Mouse (Mus musculus) heart, embryonic 12.5 days (tissue): ENCODE data around the gene St7. TPM values are rescaled to one million over a fixed set of nuclear protein-coding genes. Genes with fewer than 3 reads are reported as not detected.

ENCODE experiments used
- ATAC-seq: fragments of 200-750 bp; cut with Nextera tagmentation; 2 replicates; pipeline ENCODE4 v1.8.0; 2017; ENCODE audit warnings: moderate TSS enrichment, moderate library complexity; ENCODE audit not compliant: insufficient number of reproducible peaks, low FRiP score
- H3K27ac ChIP-seq: fragments of 300-500 bp; sonication (generic); 2 replicates; pipeline ENCODE4 v1.5.1; 2016; ENCODE audit warnings: mild to moderate bottlenecking, moderate library complexity; ENCODE audit not compliant: poor library complexity, severe bottlenecking
- H3K27me3 ChIP-seq: fragments of 300-500 bp; sonication (generic); replicated peaks from 2 replicates; pipeline ENCODE4 v1.6.1; 2016; ENCODE audit warnings: mild to moderate bottlenecking, moderate library complexity
- H3K36me3 ChIP-seq: fragments of 300-500 bp; sonication (generic); 2 replicates; pipeline ENCODE4 v1.6.1; 2016; ENCODE audit warnings: mild to moderate bottlenecking, moderate library complexity
- H3K4me1 ChIP-seq: fragments of 300-500 bp; sonication (generic); replicated peaks from 2 replicates; pipeline ENCODE4 v1.6.1; 2016; ENCODE audit warnings: mild to moderate bottlenecking
- H3K4me2 ChIP-seq: fragments of 300-500 bp; sonication (generic); 2 replicates; pipeline ENCODE4 v1.6.1; 2016; ENCODE audit warnings: mild to moderate bottlenecking, moderate library complexity
- H3K4me3 ChIP-seq: fragments of 300-500 bp; sonication (generic); 2 replicates; pipeline ENCODE4 v1.5.1; 2016; ENCODE audit warnings: mild to moderate bottlenecking
- H3K9ac ChIP-seq: fragments of 300-500 bp; sonication (generic); 2 replicates; pipeline ENCODE4 v1.6.1; 2016; ENCODE audit warnings: mild to moderate bottlenecking, moderate library complexity
- H3K9me3 ChIP-seq: fragments of 300-500 bp; sonication (generic); replicated peaks from 2 replicates; pipeline ENCODE4 v1.6.1; 2016; ENCODE audit warnings: mild to moderate bottlenecking, moderate library complexity
- WGBS: fragments of 180-500 bp; shearing (Covaris S2); methylation state at CpG from one replicate; pipeline ENCODE4 v1.1.7; 2016; 5-methylcytosine and 5-hydroxymethylcytosine counted together
- polyA plus RNA-seq: library from polyadenylated mRNA; unstranded; fragments of >200 nt; fragmentation: Nextera tagmentation; extraction: Ambion mirVana; gene quantifications from 2 replicates; pipeline ENCODE4 v1.2.1, GENCODE M21; 2016

St7 gene
- 29.6 and 30.0 TPM in 2 replicates for polyA plus RNA-seq

- H3K4me2 ChIP-seq: peak within 1 kb of the TSS; percentile 75
- no peak for ATAC-seq
- WGBS: 69% methylated on average over 7 of the region's 7 CpGs
Measured at GRCm38 (mm10) chr6:17692647-17693046, at the start of gene St7. Gene St7, plus strand, starts transcription at chr6:17692933.

DNA sequence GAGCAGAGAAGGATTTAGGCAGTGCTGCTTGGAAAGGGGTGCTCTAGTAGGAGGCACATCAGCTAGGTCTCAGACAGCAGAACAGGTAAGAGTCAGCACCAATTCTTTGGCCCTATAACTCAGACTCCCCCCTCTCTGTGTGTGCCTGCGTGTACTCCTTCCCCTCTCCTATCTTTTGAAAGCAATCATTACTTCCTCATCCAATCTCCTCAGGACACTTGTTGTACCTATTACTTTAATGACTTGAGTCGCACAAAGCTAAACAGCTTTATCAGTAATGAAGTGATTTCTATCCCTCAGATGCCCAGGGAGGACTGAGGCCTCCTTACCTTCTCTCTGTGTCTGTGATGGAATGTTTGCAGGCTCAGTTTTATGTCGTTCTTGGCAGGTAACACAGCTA lies 46.6 kb upstream of the St7 start:
- H3K4me2 ChIP-seq: no peak overlapping the region
- no peak overlapping the region for H3K4me3 ChIP-seq
- H3K27me3 ChIP-seq: no peaks in the 10 kb centered on the region
- WGBS: 30% methylated on average over 3 of the region's 3 CpGs
- H3K9ac ChIP-seq: no peak overlapping the region
- H3K9me3 ChIP-seq: no peaks in the 10 kb centered on the region
- peaks cover 31% of the 10 kb centered on the region for H3K4me1 ChIP-seq
- no peak for ATAC-seq
- H3K27ac ChIP-seq: no peak overlapping the region
- H3K36me3 ChIP-seq: peaks cover 14% of the 10 kb centered on the region

More at GRCm38 (mm10) chr6:17692647-17693046, at the start of gene St7:
- Histone ChIP-seq H3K4me3 (peak within 1 kb of the TSS; percentile 82), H3K9ac (peak within 1 kb of the TSS; percentile 91), H3K27ac (peak within 1 kb of the TSS; percentile 92), H3K4me1 (peaks cover 22% of the 10 kb centered on the region), H3K9me3 (no peaks in the 10 kb centered on the region), H3K27me3 (no peaks in the 10 kb centered on the region), H3K36me3 (no peaks in the 10 kb centered on the region)

GRCm38 (mm10) chr6:17652132-17652531 lies 40.6 kb upstream of the St7 start:
- no peak overlapping the region for H3K9ac ChIP-seq

GRCm38 (mm10) chr6:17655080-17655479 lies 37.7 kb upstream of the St7 start:
- Histone ChIP-seq H3K4me2 (no peak overlapping the region), H3K9me3 (no peaks in the 10 kb centered on the region), H3K27ac (no peak overlapping the region), H3K4me3 (no peak overlapping the region), H3K27me3 (no peaks in the 10 kb centered on the region), H3K36me3 (peaks cover 31% of the 10 kb centered on the region), H3K9ac (no peak overlapping the region), H3K4me1 (no peaks in the 10 kb centered on the region)
- WGBS: 92% methylated on average over 2 of the region's 2 CpGs
- ATAC-seq: no peak

More at GRCm38 (mm10) chr6:17652132-17652531, 40.6 kb upstream of the St7 start:
- Histone ChIP-seq H3K4me2 (no peak overlapping the region), H3K36me3 (peaks cover 27% of the 10 kb centered on the region), H3K4me3 (no peak overlapping the region), H3K4me1 (no peaks in the 10 kb centered on the region), H3K9me3 (no peaks in the 10 kb centered on the region), H3K27me3 (no peaks in the 10 kb centered on the region), H3K27ac (no peak overlapping the region)
- 81% methylated on average over 2 of the region's 2 CpGs for WGBS
- ATAC-seq: no peak

- H3K27ac ChIP-seq: no peak overlapping the region
- no peak overlapping the region for H3K4me3 ChIP-seq
- 86% methylated on average over 1 of the region's 1 CpGs for WGBS
- peaks cover 27% of the 10 kb centered on the region for H3K36me3 ChIP-seq
- H3K9ac ChIP-seq: no peak overlapping the region
- H3K4me1 ChIP-seq: no peaks in the 10 kb centered on the region
- no peaks in the 10 kb centered on the region for H3K27me3 ChIP-seq
- no peak overlapping the region for H3K4me2 ChIP-seq
- H3K9me3 ChIP-seq: no peaks in the 10 kb centered on the region
- ATAC-seq: no peak
Measured at GRCm38 (mm10) chr6:17657308-17657707, 35.4 kb upstream of the St7 start.

DNA sequence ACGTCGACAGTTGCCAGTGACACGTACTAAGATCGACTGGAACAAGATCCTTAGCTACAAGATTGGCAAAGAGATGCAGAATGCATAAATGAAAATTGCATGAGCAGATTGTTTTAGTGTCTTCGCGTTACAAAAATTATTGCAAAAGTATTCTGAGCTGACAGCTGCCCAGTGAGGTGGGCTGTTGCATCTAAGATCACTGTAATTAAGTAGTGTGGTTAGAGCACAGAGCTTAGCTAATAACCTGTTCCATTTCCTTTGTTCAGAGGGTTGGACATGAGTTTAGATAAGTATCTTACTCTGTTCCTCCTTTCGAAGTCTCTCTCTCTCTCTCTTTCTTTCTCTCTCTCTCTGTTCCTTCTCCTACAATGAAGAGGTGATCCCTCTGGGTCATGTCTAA lies 27.4 kb upstream of the St7 start:
- no peak for ATAC-seq

GRCm38 (mm10) chr6:17666024-17666423 lies 26.7 kb upstream of the St7 start:
- Histone ChIP-seq H3K27ac (no peak overlapping the region), H3K9ac (no peak overlapping the region), H3K36me3 (peaks cover 56% of the 10 kb centered on the region), H3K4me3 (no peak overlapping the region), H3K4me1 (no peaks in the 10 kb centered on the region), H3K4me2 (no peak overlapping the region), H3K27me3 (no peaks in the 10 kb centered on the region), H3K9me3 (no peaks in the 10 kb centered on the region)
- no peak for ATAC-seq

More for the DNA sequence above, 27.4 kb upstream of the St7 start:
- no peaks in the 10 kb centered on the region for H3K27me3 ChIP-seq
- H3K4me3 ChIP-seq: no peak overlapping the region
- no peak overlapping the region for H3K27ac ChIP-seq
- H3K9ac ChIP-seq: no peak overlapping the region
- H3K36me3 ChIP-seq: peaks cover 51% of the 10 kb centered on the region
- H3K4me2 ChIP-seq: no peak overlapping the region
- 89% methylated on average over 7 of the region's 7 CpGs for WGBS
- H3K9me3 ChIP-seq: no peaks in the 10 kb centered on the region
- H3K4me1 ChIP-seq: no peaks in the 10 kb centered on the region

DNA sequence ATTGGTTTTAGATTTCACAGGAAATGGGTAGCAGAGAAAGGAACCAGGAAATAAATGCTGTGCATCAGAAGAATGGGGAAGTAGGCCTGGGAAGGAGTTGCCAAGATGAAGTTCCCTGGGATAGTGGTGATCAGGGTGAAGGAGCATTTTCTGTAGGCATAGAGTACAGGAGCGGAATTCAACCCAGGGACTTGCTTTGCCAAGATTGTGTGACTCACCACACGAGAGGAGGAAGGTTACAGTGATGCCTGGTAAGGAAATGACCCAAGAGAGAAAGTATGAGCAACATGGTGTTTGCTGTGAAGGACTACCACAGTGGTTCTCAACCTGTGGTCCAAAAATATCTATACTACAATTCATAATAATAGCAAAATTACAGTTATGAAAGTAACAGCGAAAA lies 24.9 kb upstream of the St7 start:
- Histone ChIP-seq H3K4me1 (no peaks in the 10 kb centered on the region), H3K36me3 (peaks cover 43% of the 10 kb centered on the region), H3K27me3 (no peaks in the 10 kb centered on the region), H3K4me3 (no peak overlapping the region), H3K9me3 (no peaks in the 10 kb centered on the region), H3K9ac (no peak overlapping the region), H3K27ac (no peak overlapping the region), H3K4me2 (no peak overlapping the region)
- WGBS: 87% methylated on average over 3 of the region's 3 CpGs
- no peak for ATAC-seq

DNA sequence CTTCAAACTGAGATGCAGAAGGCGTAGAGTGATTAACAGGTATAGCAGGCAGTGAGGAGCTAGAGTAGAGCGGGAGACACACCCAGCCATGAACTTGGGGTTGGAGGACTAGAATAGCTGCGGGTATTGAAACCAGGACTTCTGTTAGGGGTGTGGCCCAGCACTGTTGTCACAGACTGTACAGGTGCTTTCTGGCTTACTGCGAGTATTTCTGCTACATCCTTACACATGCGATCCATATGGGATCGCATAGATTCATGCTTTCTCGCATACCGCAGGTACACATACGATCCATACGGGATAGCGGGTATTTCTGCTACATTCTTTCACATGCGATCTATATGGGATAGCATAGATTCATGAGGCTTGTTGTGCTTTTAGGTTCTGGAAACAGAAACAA lies 24.4 kb upstream of the St7 start:
- Histone ChIP-seq H3K9me3 (no peaks in the 10 kb centered on the region), H3K27me3 (no peaks in the 10 kb centered on the region), H3K4me1 (no peaks in the 10 kb centered on the region), H3K4me2 (no peak overlapping the region), H3K27ac (no peak overlapping the region), H3K9ac (no peak overlapping the region), H3K36me3 (peaks cover 38% of the 10 kb centered on the region), H3K4me3 (no peak overlapping the region)
- no peak for ATAC-seq
- 95% methylated on average over 12 of the region's 12 CpGs for WGBS

DNA sequence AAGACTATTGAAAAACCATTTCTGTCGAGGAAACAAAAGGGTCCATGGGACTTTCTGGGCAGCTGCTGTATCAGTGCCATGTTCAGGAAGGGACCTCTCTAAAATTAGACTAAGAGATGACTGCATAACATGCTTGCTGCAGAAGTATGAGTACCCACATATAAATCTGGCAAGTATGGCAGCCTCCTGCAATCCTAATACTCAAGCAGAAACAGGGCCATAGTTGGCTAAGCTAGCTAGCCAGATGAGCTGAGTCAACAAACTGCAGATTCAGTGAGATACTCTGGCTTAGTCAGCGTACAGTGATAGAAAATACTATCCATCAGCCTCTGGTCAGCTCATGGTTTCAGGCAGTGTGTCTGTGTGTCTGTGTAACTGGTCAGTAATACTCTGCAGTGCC lies 22.9 kb upstream of the St7 start:
- Histone ChIP-seq H3K27ac (no peak overlapping the region), H3K36me3 (peaks cover 28% of the 10 kb centered on the region), H3K4me1 (no peaks in the 10 kb centered on the region), H3K9me3 (no peaks in the 10 kb centered on the region), H3K4me3 (no peak overlapping the region), H3K4me2 (no peak overlapping the region), H3K9ac (no peak overlapping the region), H3K27me3 (no peaks in the 10 kb centered on the region)
- 86% methylated on average over 2 of the region's 2 CpGs for WGBS
- no peak for ATAC-seq

GRCm38 (mm10) chr6:17675019-17675756 lies 17.5 kb upstream of the St7 start:
- Histone ChIP-seq H3K27ac (no peak overlapping the region), H3K4me1 (peaks cover 2% of the 10 kb centered on the region), H3K4me3 (no peak overlapping the region), H3K27me3 (no peaks in the 10 kb centered on the region), H3K4me2 (no peak overlapping the region), H3K9me3 (no peaks in the 10 kb centered on the region), H3K9ac (no peak overlapping the region), H3K36me3 (peaks cover 5% of the 10 kb centered on the region; the same call in 1 of the 2 replicates)
- 22% methylated on average over 12 of the region's 12 CpGs for WGBS
- ATAC-seq: 0 out of 2 replicates have a peak, but pooled peaks have one; percentile 22

DNA sequence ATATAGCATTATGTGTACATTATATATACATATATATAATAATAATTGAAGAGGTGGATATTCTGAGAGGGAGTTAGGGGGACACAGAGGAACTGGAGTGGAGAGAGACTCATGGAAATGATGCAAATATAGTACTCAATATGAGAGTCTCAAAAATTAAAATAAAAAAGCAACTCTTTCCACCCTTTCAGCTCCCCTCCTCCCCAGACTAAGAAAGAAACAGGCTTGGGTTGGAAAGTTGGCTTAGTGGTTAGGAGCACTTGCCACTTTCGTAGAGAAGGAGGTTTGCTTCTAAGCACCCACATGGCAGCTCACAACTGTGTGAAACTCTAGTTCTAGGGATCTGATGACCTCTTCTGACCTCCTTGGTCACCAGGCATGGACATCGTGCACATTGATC lies 15.7 kb upstream of the St7 start:
- Histone ChIP-seq H3K4me3 (no peak overlapping the region), H3K9ac (no peak overlapping the region), H3K36me3 (no peaks in the 10 kb centered on the region), H3K27ac (no peak overlapping the region), H3K27me3 (no peaks in the 10 kb centered on the region), H3K9me3 (peaks cover 6% of the 10 kb centered on the region; the same call in 1 of the 2 replicates), H3K4me1 (peaks cover 9% of the 10 kb centered on the region), H3K4me2 (no peak overlapping the region)
- 78% methylated on average over 2 of the region's 2 CpGs for WGBS
- no peak for ATAC-seq
